Mouse (Mus musculus) ZHBTc4 (cell line): ENCODE measurements around the gene Scfd2.

ENCODE experiments used
- DNase-seq: peaks from one replicate; pipeline ENCODE4 v3.0.0-alpha.2; 2011; ENCODE audit warnings: low read depth, low spot score

The Scfd2 gene

DNA sequence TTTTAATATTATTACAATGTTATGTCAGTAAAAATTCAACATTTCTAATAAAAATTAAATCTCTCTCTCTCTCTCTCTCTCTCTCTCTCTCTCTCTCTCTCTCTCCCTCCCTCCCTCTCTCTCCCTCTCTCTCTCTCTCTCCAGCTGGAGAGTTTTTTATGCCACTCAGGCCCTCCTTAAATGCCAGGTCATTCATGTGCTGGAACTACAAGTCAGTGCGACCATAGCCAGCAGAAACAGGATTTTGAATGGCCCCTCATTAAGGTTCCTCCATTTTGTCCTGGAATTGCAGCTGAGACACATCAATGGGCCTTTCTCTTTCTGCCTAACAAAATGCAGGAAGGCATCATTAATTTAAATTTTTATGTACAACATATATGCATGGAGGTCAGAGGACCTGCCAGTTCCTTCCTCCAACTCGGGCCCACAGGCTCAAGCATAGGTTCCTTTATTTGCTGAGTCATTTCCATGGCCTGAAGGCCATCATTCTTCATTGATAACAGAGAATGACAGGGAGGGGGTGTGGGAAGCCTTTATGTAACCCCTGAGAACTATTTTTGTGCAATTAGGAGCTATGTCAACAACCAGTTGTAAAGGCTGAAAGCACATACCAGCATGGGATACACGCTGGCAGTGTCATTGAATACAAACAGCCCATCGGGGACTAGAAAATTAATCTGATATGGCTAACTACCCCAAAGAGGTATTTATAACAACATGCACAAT lies 165.4 kb downstream of the Scfd2 start:
- DNase-seq: no peak

DNA sequence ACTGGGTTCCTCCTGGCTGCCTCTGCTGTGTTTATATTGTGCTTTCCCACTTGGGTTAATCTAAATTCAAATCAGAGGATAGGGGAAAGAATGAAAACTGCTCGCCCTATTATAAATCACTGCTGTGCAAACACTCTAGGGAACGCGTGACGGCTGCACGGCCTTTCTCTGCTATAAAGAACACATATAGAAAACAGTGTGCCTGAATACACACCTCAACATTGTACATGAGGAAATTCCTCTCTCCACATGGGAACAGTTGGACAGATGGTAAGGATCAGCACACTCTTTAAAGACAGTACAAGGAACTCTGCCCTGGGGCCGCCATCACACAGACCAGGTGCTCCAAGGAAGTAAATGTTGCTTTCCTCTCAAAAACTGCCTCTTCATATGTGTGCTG lies 166.2 kb downstream of the Scfd2 start:
- no peak for DNase-seq

DNA sequence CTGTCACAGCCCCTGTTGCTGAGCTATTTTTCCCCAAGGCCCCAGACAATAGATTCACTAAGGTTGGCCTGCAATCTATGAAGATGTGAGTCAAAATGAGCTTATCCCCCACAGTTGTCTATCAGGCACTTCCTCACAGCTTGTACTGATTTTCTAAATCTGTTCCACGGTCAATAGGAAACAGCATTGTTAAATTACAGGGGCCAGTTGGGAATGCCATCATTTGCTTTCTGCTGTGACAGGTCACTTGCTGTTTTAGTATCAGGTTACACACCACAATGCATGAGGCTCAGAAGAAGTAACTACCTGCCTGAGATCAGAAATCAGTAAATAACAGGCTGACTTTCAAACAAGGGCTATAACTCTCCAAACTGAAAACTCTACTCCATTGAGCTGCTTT lies 168.3 kb downstream of the Scfd2 start:
- no peak for DNase-seq

DNA sequence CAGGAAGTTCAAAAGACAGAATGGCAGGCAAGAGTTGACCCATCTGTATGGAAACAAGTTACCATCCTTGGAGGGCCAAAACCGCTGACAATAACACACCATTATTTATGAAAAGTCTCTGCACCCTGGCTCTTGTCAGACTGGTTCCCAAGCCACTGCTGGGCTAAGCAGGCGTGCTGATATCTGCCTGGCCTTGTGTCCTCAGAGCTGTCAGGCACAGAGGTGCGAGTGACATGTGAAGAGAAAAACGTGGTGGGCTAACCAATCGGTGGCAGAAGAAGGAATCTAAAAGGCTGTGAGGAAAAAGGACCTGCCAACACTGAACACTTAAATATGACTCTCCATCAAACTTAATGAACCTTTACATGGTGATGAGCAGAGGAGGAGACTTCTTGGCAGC lies 170.0 kb downstream of the Scfd2 start:
- no peak for DNase-seq

DNA sequence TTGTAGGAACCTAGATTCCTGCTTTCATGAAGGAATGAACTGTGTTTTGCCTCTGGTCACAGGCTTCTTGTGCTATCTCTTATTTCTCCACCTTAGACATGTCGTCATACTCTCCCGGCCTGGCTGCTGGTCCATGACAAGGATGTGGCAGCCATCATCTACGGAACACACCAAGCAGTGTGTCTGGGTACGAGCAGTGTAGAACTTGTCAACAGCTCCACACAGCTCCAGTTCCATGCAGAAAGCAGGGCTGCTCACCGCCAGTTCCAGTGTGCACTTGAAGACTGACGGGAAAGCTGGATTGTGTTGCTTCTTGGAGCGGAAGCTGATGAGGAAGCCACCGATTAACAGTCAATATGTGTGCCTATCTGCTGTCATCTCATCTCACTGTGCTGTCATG lies 173.5 kb downstream of the Scfd2 start:
- no peak for DNase-seq

DNA sequence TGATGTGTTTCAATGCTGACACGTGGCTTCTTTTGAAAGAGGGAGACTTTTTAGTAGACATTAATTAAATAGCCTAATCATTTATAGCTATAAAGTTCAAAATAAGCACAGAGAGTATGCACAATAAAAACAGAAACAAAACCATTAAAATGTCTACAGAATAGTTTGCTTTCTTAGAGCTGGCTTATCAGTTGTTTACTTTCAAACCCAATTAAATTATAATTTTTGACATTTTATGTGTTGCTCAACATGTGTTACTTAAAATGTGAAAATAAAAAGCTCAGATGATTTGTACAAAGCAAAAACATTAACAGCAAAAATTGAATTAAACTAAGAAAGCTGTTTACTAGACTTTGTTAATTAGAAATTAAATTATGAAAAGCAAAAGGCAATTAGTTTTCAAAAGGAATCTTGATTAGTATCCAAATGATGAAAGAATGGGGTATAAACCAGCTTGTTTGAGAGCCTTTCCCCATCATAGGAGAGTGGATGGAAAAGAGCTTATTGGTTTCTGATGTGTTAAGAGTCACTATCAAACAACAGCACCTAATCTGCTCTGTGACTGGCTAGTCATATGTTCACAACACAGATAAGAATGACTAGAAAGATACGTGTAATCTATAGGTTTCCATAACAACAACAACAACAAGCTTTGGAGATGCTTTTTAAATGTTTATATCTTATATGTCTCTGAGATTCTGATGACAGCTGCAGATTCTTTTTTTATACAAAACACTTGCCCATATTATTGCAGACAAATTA lies 176.0 kb downstream of the Scfd2 start:
- no peak for DNase-seq

DNA sequence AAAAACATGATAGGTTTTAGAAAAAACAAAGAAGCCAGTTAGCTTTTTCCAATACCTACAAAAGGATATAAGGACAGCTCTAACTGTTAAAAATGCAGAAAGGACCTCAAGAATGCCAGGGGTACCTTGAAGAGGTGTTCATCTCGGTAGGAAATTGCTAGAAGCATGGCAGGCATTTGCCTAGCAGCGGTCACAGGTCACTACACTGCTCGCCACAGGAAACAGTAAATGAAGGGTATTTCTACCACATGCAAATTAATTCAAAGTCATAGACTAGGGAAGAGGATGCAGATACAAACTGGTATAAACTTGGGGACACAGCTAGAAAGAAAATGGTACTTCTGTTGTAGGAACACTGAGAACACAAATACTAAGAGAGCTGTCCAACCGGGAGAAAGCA lies 180.7 kb downstream of the Scfd2 start:
- no peak for DNase-seq

DNA sequence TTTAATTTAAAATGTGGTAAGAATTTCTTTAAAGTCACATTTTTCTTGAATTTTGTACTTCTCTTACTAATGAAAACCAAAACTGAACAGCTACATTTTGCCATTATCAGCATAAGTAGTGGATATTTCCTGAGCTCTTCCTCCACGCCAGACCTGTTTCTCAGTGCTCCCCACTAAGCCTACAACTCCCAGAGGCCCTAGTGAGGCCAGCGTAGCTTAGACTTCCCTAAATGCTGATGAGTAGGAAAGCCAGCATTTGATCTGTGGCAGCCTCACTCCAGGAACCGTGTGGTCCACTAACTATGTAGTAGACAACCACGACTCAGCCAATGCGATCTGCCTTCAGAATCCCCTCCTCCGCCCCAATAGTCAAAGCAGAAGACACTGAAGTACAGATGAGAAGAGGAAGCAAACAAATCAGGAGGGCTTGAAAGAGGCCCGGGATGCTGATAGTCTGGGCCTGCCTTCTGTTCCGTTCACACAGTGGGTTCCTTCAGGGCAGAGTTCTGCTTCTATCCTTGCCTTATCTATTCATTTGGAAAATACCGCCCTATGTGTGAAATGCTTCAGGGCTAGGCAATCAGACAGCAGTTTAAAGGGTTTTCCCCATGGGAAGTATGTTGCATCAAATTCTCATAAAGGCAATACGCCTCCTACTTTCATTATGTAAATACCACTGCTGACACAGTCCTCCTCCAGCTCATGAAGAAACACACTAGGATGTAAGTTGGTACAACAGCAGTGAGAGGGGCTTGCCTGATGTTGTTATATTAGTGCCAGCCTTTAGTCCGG lies 183.3 kb downstream of the Scfd2 start:
- DNase-seq: no peak

DNA sequence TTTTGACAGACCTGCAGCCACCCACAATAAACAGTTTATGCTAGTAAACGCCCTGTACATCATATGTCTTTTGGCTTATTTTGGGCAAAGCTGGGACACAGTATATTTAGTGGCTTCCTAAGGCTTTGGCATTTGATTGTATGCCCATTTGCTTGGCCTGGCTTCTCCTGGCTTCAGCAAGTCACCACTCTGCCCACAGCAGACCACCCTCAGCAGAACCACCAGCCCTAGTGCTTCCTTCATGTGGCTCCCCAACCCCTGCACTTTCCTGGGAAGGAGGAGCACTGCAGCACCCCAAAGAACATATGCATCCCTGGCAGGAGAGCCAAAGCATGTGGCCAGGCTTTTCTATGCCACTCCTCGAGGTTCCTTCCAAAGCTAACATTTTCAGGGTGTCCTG lies 188.5 kb downstream of the Scfd2 start:
- no peak for DNase-seq

DNA sequence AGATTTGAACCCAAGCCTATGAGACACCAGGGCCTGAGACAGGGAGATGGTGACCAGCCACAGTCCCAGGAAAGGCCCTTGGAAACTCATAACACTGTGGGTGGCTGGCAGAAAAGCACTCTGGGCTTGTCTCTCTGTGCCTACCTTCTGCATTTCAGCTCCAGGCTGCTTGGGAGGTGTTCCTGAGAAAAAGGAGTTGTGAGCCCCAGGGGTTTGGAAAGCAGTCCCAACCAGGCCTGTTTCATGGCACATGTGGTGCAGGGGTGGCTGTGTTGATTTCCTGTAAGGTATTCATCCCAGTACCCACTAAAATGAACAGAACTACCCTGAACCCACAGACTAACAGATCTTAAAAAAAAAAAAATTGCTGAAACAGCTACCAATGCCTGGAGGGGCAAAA lies 189.0 kb downstream of the Scfd2 start:
- no peak for DNase-seq

DNA sequence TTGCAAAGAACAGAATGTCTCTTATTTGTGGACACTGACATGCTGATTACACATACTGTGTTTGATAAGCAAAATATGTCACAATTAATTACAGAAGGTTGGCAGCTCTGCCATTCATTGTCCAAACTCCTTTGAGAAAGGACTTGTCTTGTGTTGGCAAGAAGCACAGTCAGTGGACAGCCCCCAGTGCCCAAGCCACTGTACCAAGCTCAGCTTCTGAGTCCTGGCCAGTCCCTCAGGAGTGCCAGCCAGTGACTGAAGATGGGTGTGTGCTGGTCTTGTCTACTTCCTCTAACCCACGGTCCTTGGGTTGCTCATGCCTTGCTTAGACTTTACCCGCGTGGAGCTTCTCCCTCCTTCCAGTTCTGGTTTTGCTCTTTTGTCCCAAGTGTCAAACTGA lies 194.1 kb downstream of the Scfd2 start:
- no peak for DNase-seq

DNA sequence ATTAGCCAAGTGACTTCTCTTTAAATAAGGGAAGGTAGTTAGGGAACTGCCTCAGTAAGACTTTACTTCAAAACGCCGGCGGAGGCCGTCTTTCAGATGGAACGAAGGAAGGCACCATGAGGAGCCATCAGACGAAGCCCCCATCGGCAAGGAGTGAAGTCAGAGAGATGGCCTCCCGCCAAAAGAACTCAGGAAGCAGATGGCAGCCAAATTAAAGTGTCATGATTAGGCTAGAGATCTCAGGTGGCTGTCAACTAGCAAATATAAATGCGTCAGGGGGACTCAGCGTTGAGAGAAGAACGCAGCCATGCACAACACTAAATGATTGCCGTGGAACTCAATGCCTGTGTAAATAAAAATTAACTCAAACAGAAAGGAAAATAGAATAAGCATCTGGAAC lies 194.8 kb downstream of the Scfd2 start:
- no peak for DNase-seq

DNA sequence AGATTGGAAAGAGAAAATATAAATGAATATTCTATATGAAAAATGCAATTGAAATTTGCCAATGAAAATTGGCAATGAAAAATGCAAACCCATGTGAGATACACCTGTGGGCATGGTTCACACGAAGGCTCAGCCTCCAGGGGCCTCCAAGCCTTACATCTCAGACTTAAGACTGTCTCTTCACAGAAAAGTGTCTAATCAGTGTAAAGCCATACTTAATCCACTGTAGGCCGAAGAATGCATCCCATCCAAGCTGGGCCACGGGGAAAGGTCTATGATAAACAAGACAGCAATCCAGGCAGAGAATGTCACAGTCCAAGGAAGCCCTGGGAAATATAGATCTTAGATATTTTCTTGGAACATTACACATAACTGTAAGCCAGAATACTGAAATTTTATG lies 198.3 kb downstream of the Scfd2 start:
- DNase-seq: no peak

DNA sequence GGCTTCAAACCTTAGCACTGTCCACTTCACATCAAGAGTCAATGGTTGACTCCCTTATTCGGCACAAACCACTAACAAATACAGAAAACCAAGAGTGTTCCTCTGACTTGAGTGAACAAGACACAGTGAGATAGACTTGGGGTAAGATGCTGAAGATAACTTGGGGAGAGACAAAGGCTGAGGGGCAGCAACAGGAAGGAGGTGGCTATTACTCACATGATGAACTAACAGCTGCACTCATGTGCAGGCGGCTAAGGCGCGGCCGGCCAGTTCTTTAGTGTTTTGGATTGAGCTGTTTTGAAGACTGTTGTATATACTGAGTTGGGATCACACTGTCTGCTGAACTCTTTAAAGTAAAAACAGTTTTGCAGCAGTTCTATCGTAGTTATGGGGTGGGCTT lies 205.3 kb downstream of the Scfd2 start:
- DNase-seq: no peak

DNA sequence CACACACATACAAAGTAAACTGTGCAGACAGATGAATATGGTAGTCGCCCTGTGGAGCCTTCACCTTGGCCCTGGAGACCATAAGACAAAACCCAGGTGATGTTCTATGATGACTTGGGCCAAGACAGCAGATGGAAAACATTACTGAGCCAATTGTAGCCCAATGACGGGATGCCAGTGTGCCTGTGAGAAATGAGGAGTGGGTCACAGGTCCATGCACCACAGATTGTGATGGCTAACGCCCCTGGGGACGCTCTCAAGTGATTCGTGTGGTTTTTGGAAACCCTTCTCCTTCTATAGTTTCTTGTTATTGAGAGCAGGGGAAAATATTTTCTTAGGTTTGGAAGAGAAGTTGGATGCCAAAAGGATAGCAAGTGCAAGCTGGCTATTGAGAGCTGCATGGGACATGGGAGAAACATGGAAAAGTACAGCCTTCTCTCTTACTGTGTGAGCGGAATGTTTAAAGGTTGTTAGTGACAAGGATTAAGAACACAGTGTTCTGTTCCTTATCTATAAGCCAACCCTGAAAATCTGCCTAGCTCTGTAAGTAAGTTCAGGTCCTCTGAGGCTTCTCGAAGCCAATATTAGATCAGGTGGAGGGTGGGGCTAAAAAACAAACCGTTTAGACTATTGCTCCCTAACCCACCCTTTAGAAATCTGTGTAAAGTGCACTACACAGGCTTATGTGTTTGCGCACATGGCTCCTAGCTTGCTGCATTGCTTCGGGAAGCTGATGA lies 210.4 kb downstream of the Scfd2 start:
- DNase-seq: no peak

DNA sequence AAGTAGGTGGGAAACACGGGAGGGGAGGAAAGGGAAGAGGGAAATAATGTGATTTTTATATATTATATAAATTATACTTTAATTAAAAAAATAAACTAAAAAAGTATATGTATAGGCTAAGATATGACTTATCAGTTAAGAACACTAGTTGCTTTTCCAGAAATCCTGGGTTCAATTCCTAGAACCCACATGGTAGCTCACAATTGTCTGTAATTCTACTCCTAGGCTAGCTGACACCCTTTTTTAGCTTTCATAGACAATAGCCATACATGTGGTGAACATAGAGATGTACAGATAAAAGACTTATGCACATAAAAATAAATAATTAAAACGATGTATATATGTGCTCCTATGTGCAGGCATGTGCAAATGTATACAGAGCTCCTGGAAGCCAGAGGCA lies 212.0 kb downstream of the Scfd2 start:
- DNase-seq: no peak

DNA sequence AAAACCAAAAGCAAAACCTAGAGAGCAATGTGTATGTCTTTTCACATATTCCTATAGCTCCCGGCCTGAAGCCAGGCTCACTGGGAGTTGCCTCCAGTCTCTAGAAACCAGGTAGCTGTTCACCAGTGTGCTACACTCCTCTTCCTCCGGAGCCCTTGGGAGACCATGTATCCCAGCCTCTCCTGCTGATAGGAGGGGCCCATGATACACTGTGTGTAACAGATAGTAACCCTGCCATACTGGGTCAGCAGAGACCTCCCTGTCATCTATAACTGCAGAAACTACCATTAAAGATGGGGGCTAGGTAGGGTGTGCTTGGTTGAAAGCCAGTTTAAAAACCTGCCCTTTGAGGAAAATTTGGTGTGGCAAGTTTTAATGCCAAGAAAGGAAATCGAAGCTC lies 214.4 kb downstream of the Scfd2 start:
- DNase-seq: no peak

DNA sequence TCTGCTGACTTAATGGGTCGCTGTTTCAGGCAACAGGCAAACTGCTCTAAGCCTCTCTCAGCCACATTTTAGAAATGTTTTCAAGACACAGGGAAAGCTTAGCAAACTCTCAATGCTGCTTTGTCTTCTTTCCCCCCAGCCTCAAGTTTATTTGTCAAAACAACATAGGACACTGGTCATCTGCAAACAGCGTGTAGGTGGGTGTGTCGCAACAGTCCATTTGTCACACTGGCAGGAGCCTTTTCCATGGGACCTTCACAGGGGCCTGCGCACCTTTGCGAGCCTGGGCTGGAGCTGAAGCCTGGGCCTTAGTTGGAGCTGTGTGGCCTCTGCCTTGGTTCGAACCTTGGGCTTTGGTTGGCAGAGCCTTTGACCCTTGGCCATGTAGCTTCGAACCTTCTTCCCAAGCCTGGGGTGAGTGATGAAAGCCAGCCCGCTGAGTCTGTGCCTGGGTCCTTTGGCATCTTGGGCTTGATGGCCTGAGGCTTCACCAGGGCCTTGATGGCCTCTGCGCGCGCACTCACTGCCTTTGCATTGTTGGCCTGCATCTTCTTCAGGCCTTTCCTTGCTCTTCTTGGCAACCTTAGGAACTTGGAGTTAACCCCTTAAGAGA lies 215.1 kb downstream of the Scfd2 start:
- no peak for DNase-seq

DNA sequence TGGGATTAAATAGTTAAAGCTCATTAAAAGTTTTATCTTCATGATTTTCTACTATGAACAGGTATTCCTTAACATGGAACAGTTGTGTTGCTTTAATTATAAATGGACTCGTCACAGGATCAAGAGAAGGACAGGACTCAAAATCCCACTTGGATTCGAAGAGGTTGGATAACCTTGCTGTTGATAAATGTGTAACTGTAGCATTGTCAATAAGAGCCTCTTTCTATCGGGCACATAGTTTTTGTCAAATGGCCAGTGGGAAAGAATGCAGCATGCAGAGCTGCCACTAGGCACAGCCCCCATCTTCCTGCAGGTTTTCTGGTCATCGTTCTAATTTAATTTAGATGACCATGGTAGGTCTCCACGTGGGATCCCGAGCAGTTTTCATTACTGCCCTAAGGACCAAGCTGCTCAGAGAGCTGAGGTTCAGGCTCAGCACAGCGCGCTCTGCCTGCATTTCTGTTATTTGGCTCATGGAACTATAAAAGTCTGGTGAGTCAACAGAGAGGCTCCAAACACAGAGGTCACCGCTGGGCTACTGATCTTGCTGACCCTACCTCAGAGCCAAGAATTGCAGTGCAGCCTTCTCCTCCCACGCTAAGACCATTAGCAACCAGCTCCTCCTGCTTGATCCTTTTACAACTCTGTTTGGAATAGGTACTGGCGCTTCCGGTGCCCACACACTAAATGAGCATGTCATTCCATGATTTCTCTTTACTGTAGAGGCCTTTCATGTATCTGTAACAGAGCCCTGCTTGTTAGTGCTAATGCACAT lies 215.9 kb downstream of the Scfd2 start:
- no peak for DNase-seq

DNA sequence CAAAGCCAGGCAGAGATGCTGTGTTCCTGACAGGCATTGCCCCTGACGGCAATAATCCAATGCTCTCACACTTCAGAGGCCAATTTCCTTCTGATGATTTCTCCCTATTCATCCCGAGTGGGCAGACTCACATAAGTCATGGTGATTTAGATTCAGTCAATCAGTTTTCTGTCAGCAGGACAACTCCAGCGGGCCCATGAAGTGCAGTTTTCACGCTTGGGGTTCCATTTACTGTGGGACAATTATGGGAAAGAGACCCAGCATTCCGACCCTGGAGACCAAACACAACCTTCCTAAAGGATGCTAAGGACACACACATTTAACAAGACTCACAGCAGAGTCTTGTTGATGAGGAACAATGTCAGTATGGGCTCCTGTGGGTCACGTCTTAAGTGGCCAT lies 217.1 kb downstream of the Scfd2 start:
- no peak for DNase-seq

DNA sequence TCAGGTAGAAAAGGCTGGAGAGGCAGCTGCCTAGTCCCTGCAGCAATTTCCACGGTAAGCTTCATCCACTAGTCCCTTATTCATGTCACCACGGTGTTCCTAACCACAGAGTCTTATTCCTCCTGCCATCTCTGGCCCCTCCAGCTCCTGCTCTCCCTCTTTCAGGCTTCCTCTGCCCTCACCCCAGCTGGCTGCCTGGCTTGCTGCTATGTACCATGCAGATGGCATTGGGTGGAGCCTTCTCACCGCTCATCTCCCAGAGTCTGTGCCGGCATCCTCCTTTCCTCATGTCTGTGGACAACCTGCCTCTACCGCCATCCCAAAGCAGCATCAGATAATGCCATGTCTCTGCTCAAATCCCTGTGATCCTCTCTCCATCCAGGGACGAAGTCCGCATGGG lies 218.0 kb downstream of the Scfd2 start:
- no peak for DNase-seq
